Mouse (Mus musculus) gastrocnemius, postnatal 4 days (tissue): ENCODE measurements at regions not wholly inside any gene's neighbourhood (a gene's known extent, or its start where the extent isn't known, plus 50 kb on each side); places are given as distances from the start of the nearest gene placed in this dataset.

ENCODE experiments used
- DNase-seq, 2 experiments: peaks; one replicate each; pipeline ENCODE4 v3.0.0; 2021 to 2022; ENCODE audit warnings: low spot score in 2 of 2, mixed read lengths in 2 of 2

DNA sequence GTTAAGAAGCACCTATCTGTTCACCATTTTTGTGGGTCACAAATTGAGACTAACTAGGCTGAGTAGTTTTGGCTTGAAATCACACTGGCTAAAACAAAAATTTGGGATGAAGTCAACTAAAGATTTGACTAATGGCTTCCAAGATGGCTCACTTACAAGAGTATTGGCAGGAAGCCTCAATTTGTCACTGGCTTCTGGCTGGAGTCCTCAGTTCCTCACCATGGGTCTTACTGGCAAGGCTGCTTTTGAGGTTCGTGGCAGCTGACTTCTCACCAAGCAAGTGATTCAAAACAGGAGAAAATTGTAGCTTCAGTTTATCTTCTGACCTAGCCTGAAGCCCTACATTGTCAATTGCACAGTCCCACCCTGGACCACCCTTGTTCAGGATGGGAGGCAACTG lies 250.0 kb upstream of the Nbea start:
- no peak for DNase-seq

- DNase-seq = no peak
Measured at GRCm38 (mm10) chr3:56427201-56427600, 243.7 kb upstream of the Nbea start.

DNA sequence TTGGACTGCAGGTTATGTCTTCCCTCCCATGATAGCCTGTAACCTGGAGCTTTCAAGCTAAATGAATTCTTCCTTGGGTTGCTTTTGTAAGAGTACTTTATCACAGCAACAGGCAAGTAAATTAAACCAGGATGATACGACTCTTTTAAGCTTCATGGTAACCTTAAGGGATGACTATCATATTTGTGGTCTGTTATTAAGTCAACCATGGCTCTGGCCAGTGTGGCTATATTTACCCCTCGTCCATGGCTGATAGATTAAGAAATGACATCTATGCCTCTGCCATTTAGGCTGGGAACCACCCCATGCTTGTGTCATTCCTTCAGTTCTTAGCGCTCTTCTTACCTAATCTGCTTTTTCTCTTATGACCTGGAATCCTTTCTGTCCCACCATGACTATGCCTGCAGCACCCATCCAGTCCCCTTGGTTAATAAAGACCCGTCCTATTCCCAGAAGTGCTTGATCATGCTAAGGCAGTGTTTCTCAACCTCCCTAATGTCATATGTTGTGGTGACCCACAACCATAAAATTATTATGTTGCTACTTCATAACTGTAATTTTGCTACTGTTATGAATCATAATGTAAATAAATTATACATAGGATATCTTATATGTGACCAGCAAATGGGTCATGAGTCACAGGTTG lies 214.5 kb upstream of the Nbea start:
- DNase-seq = no peak

DNA sequence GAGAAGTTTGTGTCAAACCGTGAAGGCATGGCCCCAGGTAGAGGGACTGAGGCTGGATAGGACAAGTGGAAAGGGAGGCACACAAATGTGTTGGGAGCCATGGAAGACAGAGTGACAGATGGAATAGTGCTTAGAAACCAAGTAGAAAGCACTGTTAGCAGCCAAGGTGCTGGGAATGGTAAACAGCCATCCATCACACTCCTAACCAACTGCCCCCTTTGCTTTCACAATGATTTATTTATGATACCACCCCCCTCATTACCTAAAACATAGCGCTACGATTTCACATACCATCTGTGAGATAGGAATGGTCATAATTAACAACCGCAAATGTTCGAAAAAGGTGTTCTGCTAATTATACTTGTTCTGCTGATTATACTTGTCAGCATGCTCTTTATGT lies 209.6 kb upstream of the Nbea start:
- no peak for DNase-seq

GRCm38 (mm10) chr3:56380316-56380715 lies 196.8 kb upstream of the Nbea start:
- no peak for DNase-seq

DNA sequence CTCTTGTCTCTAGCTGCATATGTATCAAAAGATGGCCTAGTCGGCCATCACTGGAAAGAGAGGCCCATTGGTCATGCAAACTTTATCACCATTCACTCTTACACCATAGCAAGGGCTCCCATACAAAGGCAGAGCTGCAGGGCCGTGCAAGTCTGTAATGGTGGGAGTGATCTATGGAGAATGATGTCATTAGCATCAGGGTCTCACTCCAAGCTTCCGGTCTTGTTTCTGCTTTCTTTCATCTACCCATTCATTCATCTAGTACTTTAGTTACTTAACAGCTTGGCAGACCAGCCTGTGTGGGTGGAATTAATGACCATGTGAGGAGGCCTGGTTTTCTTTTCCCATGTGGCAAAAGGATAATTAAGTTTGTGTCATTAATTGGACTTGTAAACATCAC lies 196.0 kb upstream of the Nbea start:
- DNase-seq = no peak

- DNase-seq = no peak
Measured at GRCm38 (mm10) chr3:56362543-56362942, 179.0 kb upstream of the Nbea start.

GRCm38 (mm10) chr3:56357035-56357701 lies 173.7 kb upstream of the Nbea start:
- no peak for DNase-seq

DNA sequence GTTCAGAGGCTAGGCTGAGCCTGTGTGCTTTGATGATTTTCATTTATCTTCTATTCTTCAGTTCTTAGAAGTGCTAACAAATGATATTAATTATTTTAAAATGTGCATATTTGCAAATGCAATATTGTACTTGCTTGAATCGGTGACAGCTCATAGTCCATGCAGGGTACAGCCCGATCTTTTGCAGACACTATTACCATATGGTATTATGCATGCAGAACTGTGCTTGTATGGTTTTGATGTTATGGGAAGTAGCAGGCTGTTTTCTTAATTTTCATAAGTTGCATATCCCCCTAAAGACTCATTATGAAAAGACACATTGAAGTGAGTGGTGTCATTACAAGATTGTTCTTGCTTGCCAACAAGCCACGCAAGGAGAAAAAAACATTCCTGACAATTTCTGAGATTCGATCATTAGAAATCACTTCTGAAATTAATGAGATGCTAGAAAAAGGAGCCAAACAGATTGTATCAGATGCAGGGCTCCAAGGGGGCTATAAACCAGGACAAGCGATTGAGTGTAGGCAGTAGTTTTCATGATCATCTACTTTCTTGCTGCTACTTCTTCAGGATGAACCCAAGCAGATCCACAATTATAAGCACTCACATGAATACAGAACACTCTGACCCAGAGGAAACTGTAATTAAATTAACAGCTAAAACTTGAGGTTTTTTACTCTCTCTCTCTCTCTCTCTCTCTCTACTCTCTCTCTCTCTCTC lies 172.8 kb upstream of the Nbea start:
- no peak for DNase-seq
